Mouse (Mus musculus) thymus, adult 2 months (tissue): Measurements from ENCODE around the gene Mettl7a3. TPM values are rescaled to one million over a fixed set of nuclear protein-coding genes. Genes with fewer than 3 reads are reported as not detected.

Experiments
- DNase-seq: peaks from one replicate; pipeline ENCODE4 v3.0.0; 2021
- H3K27ac ChIP-seq: fragments of 200-500 bp; 2 replicates; pipeline ENCODE4 v1.5.1; 2012; ENCODE audit warnings: low read length, control low read depth; ENCODE audit not compliant: control insufficient read depth, insufficient read depth
- H3K27me3 ChIP-seq: fragments of 200-500 bp; 2 replicates; pipeline ENCODE4 v1.6.1; 2012; ENCODE audit warnings: mild to moderate bottlenecking, low read length, moderate library complexity, mixed read lengths; ENCODE audit not compliant: control insufficient read depth, insufficient read depth
- H3K36me3 ChIP-seq: fragments of 200-500 bp; 2 replicates; pipeline ENCODE4 v1.6.1; 2012; ENCODE audit warnings: mild to moderate bottlenecking, low read length, moderate library complexity; ENCODE audit not compliant: control insufficient read depth, insufficient read depth
- H3K4me1 ChIP-seq: fragments of 200-500 bp; replicated peaks from 2 replicates; pipeline ENCODE4 v1.6.1; 2012; ENCODE audit warnings: low read length; ENCODE audit not compliant: control insufficient read depth, insufficient read depth
- H3K4me3 ChIP-seq: fragments of 200-500 bp; 2 replicates; pipeline ENCODE4 v1.5.1; 2012; ENCODE audit warnings: mild to moderate bottlenecking, low read length, control low read depth, moderate library complexity; ENCODE audit not compliant: control insufficient read depth, insufficient read depth
- CTCF ChIP-seq: fragments of 200-500 bp; IDR thresholded peaks from 2 replicates; pipeline ENCODE4 v1.5.1; 2012; ENCODE audit warnings: mild to moderate bottlenecking, control low read depth, low read length, moderate library complexity, borderline replicate concordance; ENCODE audit not compliant: control insufficient read depth, poor library complexity, insufficient read depth; ENCODE audit errors: extremely low read depth
- POLR2A ChIP-seq: fragments of 200-500 bp; IDR thresholded peaks from 2 replicates; pipeline ENCODE4 v1.6.1; 2012; ENCODE audit warnings: mild to moderate bottlenecking, low read length, control low read depth, moderate library complexity; ENCODE audit not compliant: control insufficient read depth, poor library complexity, insufficient read depth; ENCODE audit errors: extremely low read depth
- WGBS: fragments of 180-500 bp; shearing (Covaris S2); methylation state at CpG from one replicate; pipeline ENCODE4 v1.1.7; 2018; 5-methylcytosine and 5-hydroxymethylcytosine counted together
- polyA plus RNA-seq: library from polyadenylated mRNA; depleted of rRNA; stranded (reverse); fragments of >200 nt; gene quantifications from 2 replicates; pipeline ENCODE4 v1.2.3, GENCODE M21; 2012; rRNA removed

Gene Mettl7a3
- polyA plus RNA-seq, 1 experiment = 0.05 TPM

DNA sequence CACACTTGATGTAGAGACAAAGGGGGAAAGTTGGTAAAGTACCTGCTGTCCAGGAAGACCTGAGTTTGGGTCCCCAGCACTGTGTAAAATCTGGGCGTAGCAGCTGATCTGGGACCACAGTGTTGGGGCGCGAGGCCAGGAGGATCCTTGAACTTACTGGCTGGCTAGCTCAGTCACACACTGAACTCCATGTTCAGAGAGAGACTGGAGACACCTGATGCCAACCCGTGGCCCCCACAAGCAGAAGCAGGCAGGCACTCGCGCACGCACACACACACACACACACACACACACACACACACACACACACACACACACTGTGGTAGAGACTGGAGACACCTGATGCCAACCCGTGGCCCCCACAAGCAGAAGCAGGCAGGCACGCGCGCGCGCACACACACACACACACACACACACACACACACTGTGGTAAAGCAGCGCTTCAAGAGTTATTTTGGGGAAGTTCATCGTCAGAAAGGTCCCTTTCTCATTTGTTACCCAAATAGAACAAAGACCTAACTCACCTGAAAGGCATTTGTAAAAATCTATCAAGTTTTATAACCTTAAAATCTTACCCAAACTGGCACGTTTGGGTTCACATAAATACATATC is 53.6 kb downstream of the Mettl7a3 start:
- Histone ChIP-seq H3K4me1 (peaks cover 13% of the 10 kb centered on the region), H3K4me3 (no peak overlapping the region), H3K36me3 (no peaks in the 10 kb centered on the region; the same call in 1 of the 2 replicates), H3K27ac (no peak overlapping the region), H3K27me3 (no peaks in the 10 kb centered on the region)
- TF ChIP-seq POLR2A (no peak), CTCF (no peak)
- 10% methylated on average over 16 of the region's 16 CpGs for WGBS
- DNase-seq = peak; percentile 10

DNA sequence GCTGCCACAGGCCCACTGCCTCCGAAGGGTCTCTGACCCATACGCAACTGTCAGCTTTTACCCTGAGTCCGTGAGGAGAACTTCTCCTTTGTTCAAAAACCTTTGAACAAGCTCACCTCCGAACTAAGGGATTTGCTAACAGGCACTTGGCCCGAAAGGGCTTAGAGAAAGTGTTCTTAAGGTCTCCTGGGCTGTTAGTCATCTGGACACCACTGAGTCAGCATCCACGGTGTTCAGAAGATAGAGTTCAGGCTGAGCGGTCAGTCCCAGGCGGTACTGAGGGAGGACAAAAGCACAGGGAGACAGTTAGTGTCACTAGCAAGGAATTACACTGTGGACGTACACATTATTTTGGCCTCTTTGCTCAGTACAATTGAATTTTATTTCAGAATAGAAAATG is 54.2 kb downstream of the Mettl7a3 start:
- Histone ChIP-seq H3K27me3 (no peaks in the 10 kb centered on the region), H3K4me3 (no peak overlapping the region), H3K36me3 (peaks cover 5% of the 10 kb centered on the region; the same call in 1 of the 2 replicates), H3K27ac (no peak overlapping the region), H3K4me1 (peaks cover 13% of the 10 kb centered on the region)
- no peak for DNase-seq
- TF ChIP-seq CTCF (no peak), POLR2A (no peak)
- 80% methylated on average over 9 of the region's 9 CpGs for WGBS

Other genes starting within 250 kb of the Mettl7a3 start
- gene Atf1, start 107.1 kb upstream of the Mettl7a3 start, polyA plus RNA-seq = 86.4 and 110 TPM in 2 replicates
- not detected in 2 replicates for gene Tmprss12, start 54.1 kb upstream of the Mettl7a3 start, polyA plus RNA-seq
- gene Mettl7a1, start 30.8 kb upstream of the Mettl7a3 start, polyA plus RNA-seq = 18.9 TPM in 2 replicates
- not detected in 2 replicates for gene Methig1, start 18.2 kb downstream of the Mettl7a3 start, polyA plus RNA-seq
- not detected in 2 replicates for gene Mettl7a2, start 18.3 kb downstream of the Mettl7a3 start, polyA plus RNA-seq
- gene Higd1c, start 29.6 kb downstream of the Mettl7a3 start, polyA plus RNA-seq = not detected in 2 replicates
- 0.04 and 0.05 TPM in 2 replicates for gene Gm5475, start 87.2 kb downstream of the Mettl7a3 start, polyA plus RNA-seq
- 46.4 and 54.1 TPM in 2 replicates for gene Slc11a2, start 90.1 kb downstream of the Mettl7a3 start, polyA plus RNA-seq
- gene Letmd1, start 134.1 kb downstream of the Mettl7a3 start, polyA plus RNA-seq = 83.1 and 101 TPM in 2 replicates
- gene Csrnp2, start 160.6 kb downstream of the Mettl7a3 start, polyA plus RNA-seq = 8.7 and 9.6 TPM in 2 replicates
- gene Tfcp2, start 217.1 kb downstream of the Mettl7a3 start, polyA plus RNA-seq = 7.7 and 8.2 TPM in 2 replicates